Mouse (Mus musculus) intestine, embryonic 15.5 days (tissue): ENCODE measurements around the gene Cecr2. TPM values are rescaled to one million over a fixed set of nuclear protein-coding genes. Genes with fewer than 3 reads are reported as not detected.

Experiments used
- ATAC-seq: fragments of 200-750 bp; cut with Nextera tagmentation; 2 replicates; pipeline ENCODE4 v1.8.0; 2017; ENCODE audit warnings: moderate TSS enrichment, moderate library complexity
- H3K27ac ChIP-seq: fragments of 300-500 bp; sonication (generic); 2 replicates; pipeline ENCODE4 v1.5.1; 2015; ENCODE audit warnings: mild to moderate bottlenecking, inconsistent platforms
- H3K27me3 ChIP-seq: fragments of 300-500 bp; sonication (generic); replicated peaks from 2 replicates; pipeline ENCODE4 v1.6.1; 2015; ENCODE audit warnings: inconsistent platforms
- H3K36me3 ChIP-seq: fragments of 300-500 bp; sonication (generic); 2 replicates; pipeline ENCODE4 v1.6.1; 2015; ENCODE audit warnings: inconsistent platforms
- H3K4me1 ChIP-seq: fragments of 300-500 bp; sonication (generic); replicated peaks from 2 replicates; pipeline ENCODE4 v1.6.1; 2015; ENCODE audit warnings: inconsistent platforms
- H3K4me2 ChIP-seq: fragments of 300-500 bp; sonication (generic); replicated peaks from 2 replicates; pipeline ENCODE4 v1.6.1; 2015; ENCODE audit warnings: mild to moderate bottlenecking, inconsistent platforms
- H3K4me3 ChIP-seq: fragments of 300-500 bp; sonication (generic); replicated peaks from 2 replicates; pipeline ENCODE4 v1.5.1; 2015; ENCODE audit warnings: inconsistent platforms
- H3K9ac ChIP-seq: fragments of 300-500 bp; sonication (generic); 2 replicates; pipeline ENCODE4 v1.6.1; 2015; ENCODE audit warnings: inconsistent platforms
- H3K9me3 ChIP-seq: fragments of 300-500 bp; sonication (generic); 2 replicates; pipeline ENCODE4 v1.6.1; 2016; ENCODE audit warnings: inconsistent platforms
- WGBS: fragments of 180-500 bp; shearing (Covaris S2); methylation state at CpG from one replicate; pipeline ENCODE4 v1.1.7; 2015; 5-methylcytosine and 5-hydroxymethylcytosine counted together
- polyA plus RNA-seq: library from polyadenylated mRNA; unstranded; fragments of >200 nt; fragmentation: Nextera tagmentation; extraction: Ambion mirVana; gene quantifications from 2 replicates; pipeline ENCODE4 v1.2.1, GENCODE M21; 2015

The Cecr2 gene
- polyA plus RNA-seq, 1 experiment from 2014 or later = 1.2 TPM

- ATAC-seq = peak; percentile 77; the same call in 1 of the 2 replicates
- Histone ChIP-seq H3K27me3 (no peaks in the 10 kb centered on the region), H3K9ac (no peak overlapping the region), H3K4me2 (no peak overlapping the region), H3K36me3 (no peaks in the 10 kb centered on the region), H3K9me3 (no peaks in the 10 kb centered on the region), H3K4me3 (no peak overlapping the region), H3K4me1 (no peaks in the 10 kb centered on the region), H3K27ac (no peak overlapping the region)
- 57% methylated on average over 3 of the region's 3 CpGs for WGBS
Observed at GRCm38 (mm10) chr6:120736566-120736965, 70.4 kb downstream of the Cecr2 start.

- H3K4me3 ChIP-seq = no peak overlapping the region
- H3K9ac ChIP-seq = no peak overlapping the region
- H3K27me3 ChIP-seq = no peaks in the 10 kb centered on the region
- ATAC-seq = no peak
- no peaks in the 10 kb centered on the region for H3K36me3 ChIP-seq
- H3K9me3 ChIP-seq = no peaks in the 10 kb centered on the region
- 81% methylated on average over 2 of the region's 2 CpGs for WGBS
- no peak overlapping the region for H3K27ac ChIP-seq
- H3K4me1 ChIP-seq = no peaks in the 10 kb centered on the region
- no peak overlapping the region for H3K4me2 ChIP-seq
Observed at GRCm38 (mm10) chr6:120743130-120743529, 77.0 kb downstream of the Cecr2 start.

- Histone ChIP-seq H3K27me3 (no peaks in the 10 kb centered on the region), H3K36me3 (no peaks in the 10 kb centered on the region), H3K4me1 (no peaks in the 10 kb centered on the region), H3K4me2 (no peak overlapping the region), H3K27ac (no peak overlapping the region), H3K9me3 (no peaks in the 10 kb centered on the region), H3K4me3 (no peak overlapping the region), H3K9ac (no peak overlapping the region)
- 86% methylated on average over 7 of the region's 7 CpGs for WGBS
- ATAC-seq = no peak
Observed at GRCm38 (mm10) chr6:120744266-120744665, 78.1 kb downstream of the Cecr2 start.

- WGBS = 83% methylated on average over 2 of the region's 2 CpGs
Observed at GRCm38 (mm10) chr6:120746416-120746815, 80.2 kb downstream of the Cecr2 start.

GRCm38 (mm10) chr6:120761151-120761550 lies 95.0 kb downstream of the Cecr2 start:
- Histone ChIP-seq H3K4me1 (no peaks in the 10 kb centered on the region), H3K27me3 (no peaks in the 10 kb centered on the region), H3K27ac (no peak overlapping the region), H3K4me2 (no peak overlapping the region), H3K4me3 (no peak overlapping the region), H3K9me3 (no peaks in the 10 kb centered on the region), H3K36me3 (no peaks in the 10 kb centered on the region), H3K9ac (no peak overlapping the region)
- ATAC-seq = no peak
- WGBS = 83% methylated on average over 2 of the region's 2 CpGs

More at GRCm38 (mm10) chr6:120746416-120746815, 80.2 kb downstream of the Cecr2 start:
- Histone ChIP-seq H3K4me2 (no peak overlapping the region), H3K27ac (no peak overlapping the region), H3K36me3 (no peaks in the 10 kb centered on the region), H3K9ac (no peak overlapping the region), H3K9me3 (no peaks in the 10 kb centered on the region), H3K4me3 (no peak overlapping the region), H3K27me3 (no peaks in the 10 kb centered on the region), H3K4me1 (no peaks in the 10 kb centered on the region)
- no peak for ATAC-seq

GRCm38 (mm10) chr6:120769972-120770371 lies 103.8 kb downstream of the Cecr2 start:
- no peaks in the 10 kb centered on the region for H3K27me3 ChIP-seq
- WGBS = 94% methylated on average over 1 of the region's 1 CpGs
- no peaks in the 10 kb centered on the region for H3K36me3 ChIP-seq
- H3K9me3 ChIP-seq = no peaks in the 10 kb centered on the region
- no peak overlapping the region for H3K4me2 ChIP-seq
- ATAC-seq = no peak
- H3K4me1 ChIP-seq = no peaks in the 10 kb centered on the region
- H3K27ac ChIP-seq = no peak overlapping the region
- H3K9ac ChIP-seq = no peak overlapping the region
- no peak overlapping the region for H3K4me3 ChIP-seq

GRCm38 (mm10) chr6:120771366-120771765 lies 105.2 kb downstream of the Cecr2 start:
- Histone ChIP-seq H3K4me1 (no peaks in the 10 kb centered on the region), H3K36me3 (no peaks in the 10 kb centered on the region), H3K27me3 (no peaks in the 10 kb centered on the region), H3K4me3 (no peak overlapping the region), H3K9me3 (no peaks in the 10 kb centered on the region), H3K4me2 (no peak overlapping the region), H3K27ac (no peak overlapping the region), H3K9ac (no peak overlapping the region)
- ATAC-seq = no peak
- WGBS = 75% methylated on average over 1 of the region's 1 CpGs

GRCm38 (mm10) chr6:120772025-120772424 lies 105.9 kb downstream of the Cecr2 start:
- no peaks in the 10 kb centered on the region for H3K9me3 ChIP-seq
- H3K4me3 ChIP-seq = no peak overlapping the region
- no peak overlapping the region for H3K9ac ChIP-seq

GRCm38 (mm10) chr6:120773149-120773628 lies 107.0 kb downstream of the Cecr2 start, which contains the start of gene Slc25a18:
Gene Slc25a18, plus strand, starts transcription at chr6:120773578.
- no peak for ATAC-seq
- no peak within 1 kb of the TSS for H3K4me3 ChIP-seq
- 70% methylated on average over 5 of the region's 5 CpGs for WGBS

More at GRCm38 (mm10) chr6:120772025-120772424, 105.9 kb downstream of the Cecr2 start:
- Histone ChIP-seq H3K36me3 (no peaks in the 10 kb centered on the region), H3K27ac (no peak overlapping the region), H3K4me2 (no peak overlapping the region), H3K27me3 (no peaks in the 10 kb centered on the region), H3K4me1 (no peaks in the 10 kb centered on the region)
- ATAC-seq = no peak

GRCm38 (mm10) chr6:120773763-120774162 lies 107.6 kb downstream of the Cecr2 start:
- Histone ChIP-seq H3K27me3 (no peaks in the 10 kb centered on the region), H3K9ac (no peak overlapping the region), H3K9me3 (no peaks in the 10 kb centered on the region), H3K36me3 (no peaks in the 10 kb centered on the region), H3K4me2 (no peak overlapping the region), H3K4me1 (no peaks in the 10 kb centered on the region), H3K4me3 (no peak overlapping the region), H3K27ac (no peak overlapping the region)
- WGBS = 67% methylated on average over 6 of the region's 6 CpGs
- no peak for ATAC-seq

More at GRCm38 (mm10) chr6:120773149-120773628, 107.0 kb downstream of the Cecr2 start, which contains the start of gene Slc25a18:
- Histone ChIP-seq H3K9me3 (no peaks in the 10 kb centered on the region), H3K9ac (no peak within 1 kb of the TSS), H3K36me3 (no peaks in the 10 kb centered on the region), H3K27me3 (no peaks in the 10 kb centered on the region), H3K27ac (no peak within 1 kb of the TSS), H3K4me1 (no peaks in the 10 kb centered on the region), H3K4me2 (no peak within 1 kb of the TSS)

GRCm38 (mm10) chr6:120776286-120776685 lies 110.1 kb downstream of the Cecr2 start:
- no peak overlapping the region for H3K4me2 ChIP-seq

GRCm38 (mm10) chr6:120777533-120777932 lies 111.4 kb downstream of the Cecr2 start:
- Histone ChIP-seq H3K27ac (no peak overlapping the region), H3K4me1 (no peaks in the 10 kb centered on the region), H3K9ac (no peak overlapping the region), H3K4me3 (no peak overlapping the region), H3K36me3 (no peaks in the 10 kb centered on the region), H3K4me2 (no peak overlapping the region), H3K27me3 (no peaks in the 10 kb centered on the region), H3K9me3 (no peaks in the 10 kb centered on the region)
- 73% methylated on average over 9 of the region's 9 CpGs for WGBS
- ATAC-seq = no peak

More at GRCm38 (mm10) chr6:120776286-120776685, 110.1 kb downstream of the Cecr2 start:
- Histone ChIP-seq H3K4me1 (no peaks in the 10 kb centered on the region), H3K4me3 (no peak overlapping the region), H3K9ac (no peak overlapping the region), H3K27me3 (no peaks in the 10 kb centered on the region), H3K27ac (no peak overlapping the region), H3K36me3 (no peaks in the 10 kb centered on the region), H3K9me3 (no peaks in the 10 kb centered on the region)
- no peak for ATAC-seq
- 83% methylated on average over 3 of the region's 3 CpGs for WGBS

- 56% methylated on average over 3 of the region's 3 CpGs for WGBS
- Histone ChIP-seq H3K9me3 (no peaks in the 10 kb centered on the region), H3K9ac (no peak overlapping the region), H3K27ac (no peak overlapping the region), H3K4me2 (no peak overlapping the region), H3K27me3 (no peaks in the 10 kb centered on the region), H3K4me3 (no peak overlapping the region), H3K4me1 (no peaks in the 10 kb centered on the region), H3K36me3 (no peaks in the 10 kb centered on the region)
- ATAC-seq = no peak
Observed at GRCm38 (mm10) chr6:120778226-120778625, 112.1 kb downstream of the Cecr2 start.
